Mouse (Mus musculus) MEL (cell line): ENCODE measurements around the gene Ttc12. TPM values are rescaled to one million over a fixed set of nuclear protein-coding genes. Genes with fewer than 3 reads are reported as not detected.

Experiments used
- DNase-seq: peaks from one replicate; pipeline ENCODE4 v3.0.0; 2011; ENCODE audit warnings: low read depth, low spot score
- H3K27ac ChIP-seq: 2 replicates; pipeline ENCODE4 v1.5.1; 2012; ENCODE audit warnings: low read depth, mild to moderate bottlenecking, control low read depth, low read length, moderate library complexity; ENCODE audit not compliant: control insufficient read depth
- H3K27me3 ChIP-seq, 2 experiments: fragments of 150-350 bp in 1 of 2; sonication (generic) in 1 of 2; 2 replicates each; pipeline ENCODE4 v1.6.1; 2012; ENCODE audit warnings: low read length in 2 of 2, mild to moderate bottlenecking in 2 of 2, improper control_type of control experiment in 1 of 2, moderate library complexity in 1 of 2; ENCODE audit not compliant: insufficient read depth in 2 of 2, control insufficient read depth in 1 of 2
- H3K36me3 ChIP-seq, 2 experiments: 2 replicates each; pipeline ENCODE4 v1.6.1; 2012 to 2014; ENCODE audit warnings: low read length in 2 of 2, improper control_type of control experiment in 1 of 2, inconsistent platforms in 1 of 2, mild to moderate bottlenecking in 1 of 2; ENCODE audit not compliant: insufficient read depth in 2 of 2, control insufficient read depth in 1 of 2
- H3K4me1 ChIP-seq, 2 experiments: fragments of 150-350 bp in 1 of 2; sonication (generic) in 1 of 2; 2 replicates each; pipeline ENCODE4 v1.6.1; 2012; ENCODE audit warnings: low read length in 2 of 2, improper control_type of control experiment in 1 of 2, mild to moderate bottlenecking in 1 of 2; ENCODE audit not compliant: insufficient read depth in 2 of 2, control insufficient read depth in 1 of 2
- H3K4me3 ChIP-seq, 2 experiments: fragments of 150-350 bp in 1 of 2; sonication (generic) in 1 of 2; 2 replicates each; pipeline ENCODE4 v1.5.1; 2012; ENCODE audit warnings: low read depth in 2 of 2, low read length in 2 of 2, mild to moderate bottlenecking in 2 of 2, moderate library complexity in 2 of 2, control low read depth in 1 of 2, improper control_type of control experiment in 1 of 2; ENCODE audit not compliant: control insufficient read depth in 1 of 2, insufficient read depth in 1 of 2
- H3K79me2 ChIP-seq: 2 replicates; pipeline ENCODE4 v1.6.1; 2012; ENCODE audit warnings: mild to moderate bottlenecking, low read length, moderate library complexity; ENCODE audit not compliant: control insufficient read depth, poor library complexity, insufficient read depth
- H3K9ac ChIP-seq: 2 replicates; pipeline ENCODE4 v1.6.1; 2012; ENCODE audit warnings: low read depth, mild to moderate bottlenecking, control low read depth, low read length, moderate library complexity; ENCODE audit not compliant: control insufficient read depth, poor library complexity, severe bottlenecking
- H3K9me3 ChIP-seq: fragments of 150-350 bp; sonication (generic); replicated peaks from 2 replicates; pipeline ENCODE4 v1.6.1; 2012; ENCODE audit warnings: mild to moderate bottlenecking, low read length, improper control_type of control experiment, moderate library complexity; ENCODE audit not compliant: insufficient read depth
- BHLHE40 ChIP-seq: IDR thresholded peaks from 2 replicates; pipeline ENCODE4 v1.6.1; 2012; ENCODE audit warnings: low read depth, mild to moderate bottlenecking, inconsistent platforms, low read length, improper control_type of control experiment, borderline replicate concordance
- CHD1 ChIP-seq: IDR thresholded peaks from 2 replicates; pipeline ENCODE4 v1.6.1; 2012; ENCODE audit warnings: low read depth, mild to moderate bottlenecking, inconsistent platforms, low read length, improper control_type of control experiment
- CHD2 ChIP-seq: IDR thresholded peaks from 2 replicates; pipeline ENCODE4 v1.6.1; 2011; ENCODE audit warnings: low read length, improper control_type of control experiment
- CTCF ChIP-seq, 3 experiments: IDR thresholded peaks in 2 of 3; conservative IDR thresholded peaks in 1 of 3; 2 replicates each; pipeline ENCODE4 v1.5.1; 2011 to 2012; ENCODE audit warnings: low read length in 3 of 3, low read depth in 2 of 3, mild to moderate bottlenecking in 2 of 3, improper control_type of control experiment in 1 of 3, inconsistent platforms in 1 of 3, mixed read lengths in 1 of 3, moderate library complexity in 1 of 3; ENCODE audit not compliant: control insufficient read depth in 1 of 3, insufficient read depth in 1 of 3, poor library complexity in 1 of 3, severe bottlenecking in 1 of 3
- E2F4 ChIP-seq: IDR thresholded peaks from 2 replicates; pipeline ENCODE4 v1.6.1; 2011; ENCODE audit warnings: low read depth, low read length, improper control_type of control experiment, borderline replicate concordance
- ELF1 ChIP-seq: IDR thresholded peaks from 2 replicates; pipeline ENCODE4 v1.6.1; 2014; ENCODE audit warnings: low read depth, mild to moderate bottlenecking, inconsistent platforms, low read length, improper control_type of control experiment, moderate library complexity
- EP300 ChIP-seq, 2 experiments: IDR thresholded peaks; 2 replicates each; pipeline ENCODE4 v1.6.1; 2011; ENCODE audit warnings: improper control_type of control experiment in 2 of 2, low read length in 2 of 2, low read depth in 1 of 2, mild to moderate bottlenecking in 1 of 2
- ETS1 ChIP-seq: IDR thresholded peaks from 2 replicates; pipeline ENCODE4 v1.6.1; 2012; ENCODE audit warnings: low read depth, mild to moderate bottlenecking, inconsistent platforms, low read length, improper control_type of control experiment, moderate library complexity
- KAT2A ChIP-seq: conservative IDR thresholded peaks from 2 replicates; pipeline ENCODE4 v1.6.1; 2012; ENCODE audit warnings: low read depth, low read length, improper control_type of control experiment, inconsistent platforms
- MAZ ChIP-seq: IDR thresholded peaks from 2 replicates; pipeline ENCODE4 v1.6.1; 2012; ENCODE audit warnings: low read depth, mild to moderate bottlenecking, inconsistent platforms, low read length, improper control_type of control experiment
- MEF2A ChIP-seq: IDR thresholded peaks from 2 replicates; pipeline ENCODE4 v1.6.1; 2014; ENCODE audit warnings: low read depth, mild to moderate bottlenecking, inconsistent platforms, low read length, improper control_type of control experiment; ENCODE audit not compliant: poor library complexity, insufficient replicate concordance, severe bottlenecking; ENCODE audit errors: extremely low read depth
- NELFE ChIP-seq: IDR thresholded peaks from 2 replicates; pipeline ENCODE4 v1.6.1; 2011; ENCODE audit warnings: low read depth, low read length, improper control_type of control experiment
- NRF1 ChIP-seq: IDR thresholded peaks from 2 replicates; pipeline ENCODE4 v1.6.1; 2014; ENCODE audit warnings: low read depth, mild to moderate bottlenecking, inconsistent platforms, low read length, improper control_type of control experiment, moderate library complexity; ENCODE audit not compliant: poor library complexity, insufficient read depth, severe bottlenecking
- POLR2AphosphoS5 ChIP-seq: IDR thresholded peaks from 2 replicates; pipeline ENCODE4 v1.6.1; 2012; ENCODE audit warnings: low read depth, borderline replicate concordance, mild to moderate bottlenecking, inconsistent platforms, low read length, moderate library complexity, mixed read lengths
- TBP ChIP-seq: IDR thresholded peaks from 2 replicates; pipeline ENCODE4 v1.8.0; 2011; ENCODE audit warnings: low read depth, low read length, improper control_type of control experiment
- TCF12 ChIP-seq: IDR thresholded peaks from 2 replicates; pipeline ENCODE4 v1.6.1; 2014; ENCODE audit warnings: low read depth, mild to moderate bottlenecking, inconsistent platforms, low read length, improper control_type of control experiment, moderate library complexity
- ZKSCAN1 ChIP-seq: IDR thresholded peaks from 2 replicates; pipeline ENCODE4 v1.6.1; 2012; ENCODE audit warnings: low read depth, mild to moderate bottlenecking, inconsistent platforms, low read length, improper control_type of control experiment, moderate library complexity
- ZNF384 ChIP-seq: IDR thresholded peaks from 2 replicates; pipeline ENCODE4 v1.6.1; 2012; ENCODE audit warnings: low read depth, mild to moderate bottlenecking, inconsistent platforms, low read length, improper control_type of control experiment
- polyA plus RNA-seq, 2 experiments: library from polyadenylated mRNA; stranded (reverse) in 1 of 2; unstranded in 1 of 2; fragments of >175 nt in 1 of 2; fragments of >200 nt in 1 of 2; gene quantifications; 2 replicates each; pipeline versions ENCODE4 v1.2.1 to v1.2.4; 2012; ENCODE audit warnings: low replicate concordance in 2 of 2, low read depth in 1 of 2; ENCODE audit not compliant: insufficient read length in 2 of 2, insufficient read depth in 1 of 2, missing spikeins in 1 of 2
- total RNA-seq: library from RNA; depleted of rRNA; stranded (reverse); fragments of 300-350 nt; gene quantifications from 2 replicates; pipeline ENCODE4 v1.2.3, GENCODE M21; 2012

The Ttc12 gene
- total and polyA plus RNA-seq, 3 experiments = 0.31 to 0.78 TPM; not detected in 1

DNA sequence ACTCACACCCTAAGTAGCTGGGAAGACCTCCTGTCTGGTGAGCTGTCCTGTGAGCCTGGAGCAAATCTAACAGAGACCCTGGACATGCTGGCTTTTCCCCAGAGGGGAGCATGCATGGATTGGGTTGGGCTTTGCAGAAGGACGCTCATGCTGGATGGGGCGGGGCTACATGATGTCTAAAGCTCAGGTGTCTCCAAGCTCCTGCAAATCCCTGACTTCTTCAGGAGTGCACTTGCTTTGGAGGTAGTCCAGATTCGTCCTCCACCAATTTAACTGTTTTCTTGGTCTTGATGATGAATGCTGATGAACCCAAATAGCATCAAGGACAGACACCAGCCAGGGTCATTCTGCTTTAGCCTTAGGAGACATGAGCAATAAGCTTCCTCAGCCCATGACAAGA lies 35.5 kb downstream of the Ttc12 start:
- no peak for TF ChIP-seq TCF12
- no peak for TF ChIP-seq POLR2AphosphoS5
- no peak for TF ChIP-seq KAT2A
- TF ChIP-seq BHLHE40 = no peak
- no peak for TF ChIP-seq ZKSCAN1
- TF ChIP-seq MAZ = no peak
- TF ChIP-seq CHD2 = no peak
- no peak for TF ChIP-seq NRF1
- no peak for TF ChIP-seq CTCF (IDR thresholded peaks at IDR 0.05 in 2 of 3, conservative IDR thresholded peaks at IDR 0.05 in 1 of 3; ENCODE audit: control insufficient read depth in 1 of 3, insufficient read depth in 1 of 3, low read depth in 2 of 3, low read length in 3 of 3, poor library complexity in 1 of 3, severe bottlenecking in 1 of 3)
- no peak for TF ChIP-seq TBP
- TF ChIP-seq NELFE = no peak
- no peak overlapping the region for H3K27ac ChIP-seq
- no peaks in the 10 kb centered on the region for H3K4me1 ChIP-seq
- H3K9me3 ChIP-seq = no peaks in the 10 kb centered on the region
- H3K27me3 ChIP-seq = no peaks in the 10 kb centered on the region
- no peaks in the 10 kb centered on the region for H3K36me3 ChIP-seq
- no peaks in the 10 kb centered on the region for H3K79me2 ChIP-seq
- no peak overlapping the region for H3K9ac ChIP-seq
- DNase-seq = no peak
- no peak overlapping the region for H3K4me3 ChIP-seq

DNA sequence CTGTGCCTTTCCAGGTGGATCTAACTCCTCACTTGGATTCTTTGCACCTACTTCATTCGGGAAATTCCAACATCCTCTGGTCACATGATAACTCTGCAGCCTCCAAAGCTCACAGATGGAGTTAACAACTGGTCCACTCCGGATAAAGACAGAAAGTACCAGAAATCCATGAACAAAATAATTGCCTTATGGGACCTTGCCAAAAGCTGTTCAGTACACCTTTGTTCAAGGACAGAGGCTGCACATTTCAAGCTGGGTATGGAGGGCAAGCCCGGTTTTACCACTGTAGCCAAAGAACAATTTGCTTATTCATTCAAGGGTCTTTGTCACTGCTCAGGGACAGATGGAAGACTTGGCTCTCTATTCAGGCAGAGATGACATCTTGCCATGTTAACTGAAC lies 43.4 kb downstream of the Ttc12 start:
- Histone ChIP-seq H3K79me2 (no peaks in the 10 kb centered on the region), H3K4me3 (no peak overlapping the region), H3K9me3 (no peaks in the 10 kb centered on the region), H3K27me3 (no peaks in the 10 kb centered on the region), H3K4me1 (no peaks in the 10 kb centered on the region), H3K36me3 (no peaks in the 10 kb centered on the region), H3K9ac (no peak overlapping the region), H3K27ac (no peak overlapping the region)
- TF ChIP-seq ELF1 (no peak), EP300 (IDR thresholded peaks at IDR 0.05; ENCODE audit: low read depth in 1 of 2, low read length in 2 of 2) (no peak)
- no peak for DNase-seq

DNA sequence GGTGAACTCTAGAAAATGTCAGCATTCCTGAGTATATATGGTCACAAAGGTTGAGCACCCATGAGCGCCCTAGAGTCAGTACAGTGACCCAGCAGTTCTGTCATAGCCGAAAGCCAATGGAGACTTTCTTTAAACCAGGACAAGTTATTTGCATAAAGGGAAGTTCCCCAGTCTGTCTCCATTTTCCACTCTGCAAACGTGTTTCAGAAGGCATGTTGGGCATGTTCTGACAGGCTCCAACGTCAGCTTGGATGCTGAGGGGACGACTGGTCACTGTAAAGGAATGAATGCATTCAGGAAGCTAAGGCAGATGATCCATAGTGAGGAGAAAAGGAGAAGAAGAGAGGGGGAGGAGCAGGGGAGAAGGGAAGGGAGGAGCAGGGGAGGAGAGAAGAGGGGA lies 58.5 kb downstream of the Ttc12 start:
- Histone ChIP-seq H3K79me2 (no peaks in the 10 kb centered on the region), H3K4me1 (no peaks in the 10 kb centered on the region), H3K9ac (no peak overlapping the region), H3K27ac (no peak overlapping the region), H3K4me3 (no peak overlapping the region), H3K27me3 (no peaks in the 10 kb centered on the region), H3K9me3 (no peaks in the 10 kb centered on the region), H3K36me3 (no peaks in the 10 kb centered on the region)
- no peak for DNase-seq
- TF ChIP-seq MEF2A (no peak), CHD1 (no peak), ETS1 (no peak), E2F4 (no peak), MAZ (no peak), CHD2 (no peak), ZNF384 (no peak)
